Mouse (Mus musculus) ovary, postnatal 36 days (tissue): Measurements from ENCODE around the gene Fcer1g.

Experiments used
- DNase-seq: peaks from one replicate; pipeline ENCODE4 v3.0.0; 2022; ENCODE audit warnings: low spot score, mixed read lengths

The Fcer1g gene

DNA sequence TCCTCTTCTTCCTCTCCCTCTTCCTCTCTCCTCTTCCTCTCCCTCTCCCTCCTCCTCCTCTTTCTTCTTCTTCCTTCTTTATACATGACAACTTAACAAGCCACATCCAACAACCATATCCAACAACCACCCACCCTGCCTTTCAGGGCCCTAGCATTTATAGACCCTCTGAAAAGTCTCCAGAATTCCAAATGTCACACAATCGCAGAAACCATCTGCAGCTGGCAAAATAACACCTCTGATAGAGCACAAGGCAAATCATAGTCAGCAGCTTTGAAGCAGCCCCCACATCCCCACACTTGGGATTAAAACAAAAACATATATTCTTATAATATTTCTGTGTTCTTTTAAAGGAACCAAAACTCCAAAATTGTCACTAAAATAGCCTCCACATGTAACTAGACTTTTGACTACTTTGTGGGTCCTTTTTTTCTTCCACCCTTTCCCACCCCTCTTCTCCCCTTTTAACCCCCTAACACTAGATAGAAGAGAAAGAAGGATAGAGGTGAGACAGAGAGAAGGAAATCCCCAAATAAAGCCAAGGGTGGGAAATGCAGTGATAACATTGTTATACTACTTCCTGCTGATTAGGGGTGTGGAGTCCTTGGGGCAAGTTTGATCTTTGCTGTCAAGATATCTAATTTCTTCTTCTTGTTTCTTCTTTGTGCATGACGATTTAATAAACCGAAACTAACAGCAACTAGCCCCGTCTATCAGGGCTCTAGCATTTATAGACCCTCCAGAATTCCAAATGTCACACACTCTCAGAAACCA is 32.0 kb upstream of the Fcer1g start:
- DNase-seq, result no peak

DNA sequence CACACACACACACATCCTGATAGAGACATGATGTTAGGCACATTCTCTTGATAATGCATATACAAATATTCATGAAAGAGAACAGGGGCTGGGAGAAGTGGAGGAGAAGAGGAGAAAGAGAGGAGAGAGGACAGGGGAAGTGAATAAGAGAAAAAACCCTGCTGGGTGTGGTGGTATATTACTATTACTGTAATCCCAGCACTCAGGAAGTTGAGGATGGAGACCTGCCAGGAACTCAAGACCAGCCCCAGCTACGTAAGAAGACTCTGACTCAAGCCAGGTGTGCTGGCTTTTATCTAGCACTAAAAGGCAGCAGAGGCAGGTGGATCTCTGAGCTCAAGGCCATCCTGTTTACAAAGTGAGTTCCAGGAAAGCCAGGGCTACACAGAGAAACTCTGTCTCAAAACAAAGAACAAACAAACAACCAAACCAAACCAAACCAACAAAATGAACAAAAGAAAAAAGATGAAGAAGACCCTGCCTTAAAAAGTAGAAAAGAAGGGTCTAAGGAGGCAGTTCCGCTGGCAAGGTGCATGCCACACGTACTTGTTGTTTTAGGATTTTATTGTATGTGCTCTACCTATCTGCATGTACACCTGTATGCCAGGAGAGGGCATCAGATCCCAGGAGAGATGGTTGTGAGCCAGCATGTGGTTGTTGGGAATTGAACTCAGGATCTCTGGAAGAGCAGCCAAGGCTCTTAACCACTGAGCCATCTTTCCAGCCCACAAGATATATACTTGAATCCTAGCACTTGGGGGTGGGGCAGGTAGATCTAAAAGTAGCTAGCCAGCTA is 29.7 kb upstream of the Fcer1g start:
- DNase-seq, result no peak

DNA sequence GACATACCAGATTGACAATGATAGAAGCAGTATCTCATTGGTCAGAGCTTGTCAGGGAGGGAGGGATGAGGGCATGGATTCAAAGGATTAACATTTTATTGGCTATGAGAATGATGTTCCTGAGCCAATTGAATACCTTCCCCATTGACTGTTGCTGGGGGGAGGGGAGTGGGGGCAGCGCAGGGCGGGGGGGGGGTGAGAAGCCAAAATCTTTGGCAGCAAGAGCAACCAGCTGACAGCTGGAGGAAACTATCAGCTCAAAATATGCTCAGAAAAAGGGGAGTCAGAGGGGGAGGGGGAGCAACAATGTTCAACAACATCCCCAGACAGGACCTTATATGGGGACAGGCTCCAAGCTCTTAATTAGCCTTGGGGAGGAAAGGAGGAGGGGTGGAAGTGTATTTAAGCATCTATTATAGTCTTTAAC is 29.0 kb upstream of the Fcer1g start:
- DNase-seq, result no peak

DNA sequence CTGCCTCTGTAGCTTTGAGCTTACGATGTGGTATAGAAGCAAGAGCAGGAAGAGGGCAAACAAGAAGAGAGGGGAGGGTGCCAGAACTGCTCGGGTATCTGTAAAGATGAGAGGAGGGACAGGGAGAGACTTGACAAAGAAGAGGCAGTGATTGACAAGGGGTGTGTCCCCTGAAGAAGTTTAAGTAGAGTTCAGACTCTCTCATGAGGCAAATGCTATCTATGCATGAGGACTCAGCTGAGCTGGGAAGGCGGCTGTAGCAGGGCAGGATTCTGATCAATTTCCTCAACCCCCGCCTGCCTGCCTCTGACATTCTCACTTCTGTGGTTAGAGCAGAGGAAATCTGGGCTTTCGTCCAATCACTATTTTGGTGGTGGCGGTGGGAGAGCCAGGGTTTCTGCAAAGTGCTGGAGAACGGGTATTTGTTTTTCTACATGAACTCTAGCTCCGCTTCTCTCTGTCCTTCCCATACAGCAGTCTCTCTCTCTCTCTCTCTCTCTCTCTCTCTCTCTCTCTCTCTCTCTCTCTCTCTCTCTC is 28.5 kb upstream of the Fcer1g start:
- DNase-seq, result peak; percentile 50

DNA sequence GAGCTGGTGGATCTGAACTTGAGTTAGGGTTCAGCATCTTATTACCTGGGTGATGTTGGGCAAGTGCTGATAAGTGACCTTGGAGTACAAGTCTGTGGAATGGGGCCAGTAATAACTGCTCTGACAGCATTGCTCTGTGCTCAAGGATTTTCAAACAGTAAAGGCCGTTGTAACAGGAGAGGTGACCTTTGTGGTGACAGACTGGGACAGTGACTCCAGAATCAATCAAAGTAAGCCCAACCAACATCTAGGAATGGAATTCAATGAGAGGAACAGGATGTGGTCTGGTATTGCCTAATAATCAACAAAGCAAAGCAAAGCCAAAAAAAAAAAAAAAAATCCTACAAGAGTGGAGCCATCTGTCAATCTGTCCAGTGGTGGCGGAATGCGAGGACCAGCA is 26.2 kb upstream of the Fcer1g start:
- DNase-seq, result no peak

DNA sequence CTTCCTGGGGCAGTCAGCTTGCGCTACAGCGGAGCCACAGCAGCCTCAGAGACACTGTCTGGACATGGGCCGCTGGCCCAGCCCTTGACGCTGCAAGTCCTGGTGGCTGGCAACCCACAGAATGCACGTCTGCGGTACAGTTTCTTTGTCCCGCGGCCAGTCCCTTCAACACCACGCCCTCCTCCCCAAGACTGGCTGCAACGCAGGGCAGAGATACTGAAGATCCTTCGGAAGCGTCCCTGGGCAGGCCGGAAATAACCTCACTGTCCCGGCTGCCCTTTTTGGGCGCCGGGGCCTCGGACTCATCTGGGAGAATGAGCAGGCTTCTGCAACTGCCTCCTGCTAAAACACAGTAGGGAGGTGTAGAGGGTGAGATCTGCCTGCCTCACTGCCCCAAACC is 24.8 kb upstream of the Fcer1g start:
- DNase-seq, result no peak

DNA sequence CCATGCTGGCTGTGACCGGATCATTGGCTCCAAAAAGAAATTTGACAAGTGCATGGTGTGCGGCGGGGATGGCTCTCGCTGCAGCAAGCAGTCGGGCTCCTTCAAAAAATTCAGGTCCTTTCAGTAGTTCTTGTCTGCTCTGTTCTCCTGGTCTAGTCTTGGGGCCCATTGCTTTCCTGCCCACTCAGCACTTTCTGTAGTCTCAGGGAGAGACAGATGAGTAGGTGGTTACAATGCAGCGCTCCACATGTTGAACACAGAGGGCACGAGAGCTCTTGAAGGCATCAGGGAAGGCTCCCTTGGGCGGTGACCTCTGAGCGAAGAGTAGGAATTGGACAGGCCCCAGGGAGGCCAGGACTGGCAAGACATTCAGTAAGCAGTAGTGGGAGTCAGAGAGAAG is 23.6 kb upstream of the Fcer1g start:
- no peak for DNase-seq

DNA sequence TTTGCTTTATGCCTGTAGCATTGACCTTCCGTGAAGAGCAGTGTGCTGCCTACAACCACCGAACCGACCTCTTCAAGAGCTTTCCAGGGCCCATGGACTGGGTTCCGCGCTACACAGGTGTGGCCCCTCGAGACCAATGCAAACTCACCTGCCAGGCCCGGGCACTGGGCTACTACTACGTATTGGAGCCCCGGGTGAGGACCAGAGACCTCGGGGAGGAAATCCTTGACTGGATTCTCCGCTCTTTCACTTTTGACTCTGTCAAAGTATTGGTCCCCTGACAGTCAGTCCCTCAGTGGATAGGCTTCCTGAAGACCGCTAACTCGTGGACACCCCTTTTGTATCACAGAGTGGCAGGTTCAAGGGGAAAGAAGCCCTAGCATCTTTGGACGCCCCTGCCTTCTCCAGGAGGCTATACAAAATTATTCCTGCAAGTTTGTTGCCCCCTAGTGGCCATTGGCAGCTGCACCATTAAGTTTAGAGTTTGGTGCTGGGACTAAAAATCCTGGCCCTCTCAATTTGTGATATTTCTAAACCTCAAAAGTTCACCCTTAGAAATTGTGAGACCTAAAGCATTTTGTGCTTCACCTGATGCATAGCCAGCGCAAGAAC is 22.9 kb upstream of the Fcer1g start:
- peak; percentile 44 for DNase-seq

DNA sequence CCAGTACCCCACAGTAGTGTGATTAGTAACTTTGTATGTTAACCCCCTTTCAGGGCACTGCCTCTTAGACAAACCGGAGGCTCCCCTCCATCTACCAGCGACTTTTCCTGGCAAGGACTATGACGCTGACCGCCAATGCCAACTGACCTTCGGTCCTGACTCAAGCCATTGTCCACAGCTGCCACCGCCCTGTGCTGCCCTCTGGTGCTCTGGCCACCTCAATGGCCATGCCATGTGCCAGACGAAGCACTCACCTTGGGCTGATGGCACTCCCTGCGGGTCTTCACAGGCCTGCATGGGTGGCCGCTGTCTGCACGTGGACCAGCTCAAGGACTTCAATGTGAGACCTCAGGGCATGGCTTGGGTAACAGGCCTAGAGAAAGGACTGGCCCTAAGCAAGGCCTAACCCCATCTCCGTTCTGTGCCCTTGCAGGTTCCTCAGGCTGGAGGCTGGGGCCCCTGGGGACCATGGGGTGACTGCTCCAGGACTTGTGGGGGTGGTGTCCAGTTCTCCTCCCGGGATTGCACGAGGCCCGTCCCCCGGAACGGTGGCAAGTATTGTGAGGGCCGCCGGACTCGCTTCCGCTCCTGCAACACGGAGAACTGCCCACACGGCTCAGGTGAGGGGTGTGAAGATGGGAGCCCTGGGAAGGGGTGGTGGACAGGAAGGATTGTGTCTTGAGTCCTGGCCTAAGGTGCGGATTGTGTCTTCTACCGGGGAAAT is 22.1 kb upstream of the Fcer1g start:
- DNase-seq, result no peak

DNA sequence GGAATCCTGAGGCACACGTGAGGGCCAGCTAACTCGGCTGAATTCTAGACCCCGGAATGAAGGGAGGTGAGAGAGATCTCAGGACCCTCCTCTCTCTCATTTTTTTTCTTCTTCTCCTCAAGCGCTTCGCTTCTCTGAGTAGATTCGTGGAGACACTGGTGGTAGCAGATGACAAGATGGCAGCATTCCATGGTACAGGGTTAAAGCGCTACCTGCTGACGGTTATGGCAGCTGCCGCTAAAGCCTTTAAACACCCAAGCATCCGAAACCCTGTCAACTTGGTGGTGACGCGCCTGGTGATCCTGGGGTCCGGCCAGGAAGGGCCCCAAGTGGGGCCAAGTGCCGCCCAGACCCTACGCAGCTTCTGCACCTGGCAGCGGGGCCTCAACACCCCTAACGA is 18.2 kb upstream of the Fcer1g start:
- DNase-seq, result no peak

DNA sequence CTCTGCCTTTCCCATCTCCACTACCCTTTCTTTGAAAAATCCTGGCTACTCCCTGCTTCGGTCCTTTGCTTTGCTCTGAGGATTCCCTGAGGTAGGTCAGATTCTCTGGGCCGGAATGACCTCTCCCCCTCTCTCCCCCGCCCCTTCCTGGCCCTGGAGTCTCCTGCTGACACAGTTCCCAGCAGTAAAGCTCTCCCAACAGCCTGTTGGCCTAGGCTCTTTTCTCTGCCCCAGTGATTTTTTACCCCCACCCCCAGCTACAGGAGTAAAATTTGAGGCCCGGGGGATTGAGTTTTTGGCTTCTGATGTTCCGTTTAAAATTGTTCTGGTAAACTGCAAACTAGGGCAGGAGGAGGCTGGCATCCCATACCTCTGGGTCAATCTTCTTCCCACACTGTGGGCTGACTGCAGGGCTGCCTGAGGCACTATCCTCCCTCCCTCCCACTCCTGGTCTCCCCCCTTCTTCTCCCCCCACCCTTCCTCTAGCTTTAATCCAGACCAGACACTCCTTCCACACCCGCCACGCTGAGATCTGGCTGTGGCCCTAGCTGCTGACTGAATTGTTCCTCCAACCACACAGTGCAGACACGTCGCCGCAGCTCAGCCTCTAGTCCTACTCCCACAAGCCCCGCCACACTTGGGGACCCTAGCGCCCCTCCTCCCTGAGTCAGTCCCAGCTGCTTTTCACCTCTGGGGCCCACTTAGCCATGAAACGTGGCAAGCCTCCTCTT is 17.6 kb upstream of the Fcer1g start:
- DNase-seq, result peak; percentile 49

DNA sequence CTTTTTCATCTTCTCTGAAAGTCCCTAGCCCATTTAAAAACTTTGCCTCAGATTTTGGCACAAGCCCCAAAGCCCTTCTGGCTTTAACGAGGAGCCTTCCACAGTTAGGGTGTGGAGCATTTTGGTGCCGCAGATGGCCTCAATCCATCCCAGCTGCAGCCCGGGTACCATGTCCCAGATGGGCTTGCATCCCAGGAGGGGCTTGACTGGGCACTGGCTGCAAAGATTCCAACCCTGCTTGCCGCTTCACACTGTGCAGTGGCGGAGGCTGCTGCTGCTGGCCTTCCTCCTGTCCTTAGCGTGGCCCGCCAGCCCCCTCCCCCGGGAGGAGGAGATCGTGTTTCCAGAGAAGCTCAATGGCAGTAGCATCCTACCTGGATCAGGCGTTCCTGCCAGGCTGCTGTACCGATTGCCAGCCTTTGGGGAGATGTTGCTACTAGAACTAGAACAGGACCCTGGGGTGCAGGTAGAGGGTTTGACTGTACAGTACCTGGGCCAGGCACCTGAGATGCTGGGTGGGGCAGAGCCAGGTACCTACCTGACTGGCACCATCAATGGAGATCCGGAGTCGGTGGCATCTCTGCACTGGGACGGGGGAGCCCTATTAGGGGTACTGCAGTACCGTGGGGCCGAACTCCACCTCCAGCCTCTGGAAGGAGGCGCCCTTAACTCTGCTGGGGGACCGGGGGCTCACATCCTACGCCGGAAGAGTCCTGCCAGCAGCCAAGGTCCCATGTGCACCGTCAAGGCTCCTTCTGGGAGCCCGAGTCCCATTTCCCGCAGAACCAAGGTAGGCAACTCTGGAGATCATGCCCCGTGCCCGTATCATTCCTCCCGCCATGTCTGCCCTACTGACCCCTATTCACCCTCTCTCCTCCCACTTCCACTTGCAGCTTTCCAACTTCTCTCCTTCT is 16.8 kb upstream of the Fcer1g start, which contains the start of gene Ndufs2:
Gene Ndufs2 (minus strand): TSS at position 709 of the 914 bp plus-strand sequence.
- no peak for DNase-seq

DNA sequence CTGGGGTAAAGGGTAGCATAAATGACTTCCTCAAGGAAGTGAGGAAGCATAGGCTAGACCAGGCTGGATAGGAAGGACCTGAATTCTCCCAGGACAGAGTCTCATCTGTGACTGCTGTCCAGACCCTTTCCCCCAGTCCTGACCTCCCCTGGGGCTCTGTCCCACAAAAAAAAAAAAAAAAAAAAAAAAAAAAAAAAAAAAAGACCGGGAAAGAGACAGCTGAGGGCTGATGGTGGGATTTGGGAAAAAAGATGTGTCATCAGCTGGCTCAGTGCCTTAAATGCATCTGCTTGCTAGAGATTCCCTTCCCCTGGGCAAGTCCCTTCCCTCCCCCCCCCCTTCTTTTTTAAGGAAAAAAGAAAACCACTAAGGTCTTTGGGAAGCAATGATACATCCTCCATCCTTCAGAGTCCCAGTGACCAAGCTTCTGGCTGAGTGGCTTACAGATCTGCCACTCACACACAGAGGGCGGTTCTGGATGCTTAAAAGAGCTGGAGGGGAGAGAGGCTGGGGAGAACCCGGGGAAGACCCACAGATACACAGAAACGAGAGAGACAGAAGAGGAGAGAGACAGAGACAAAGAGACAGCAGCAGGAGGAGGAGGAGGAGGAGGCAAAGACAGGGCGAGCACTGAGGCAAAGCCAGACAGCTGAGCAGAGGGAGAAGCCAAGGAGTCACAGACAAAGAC is 15.9 kb upstream of the Fcer1g start, which contains the start of gene Adamts4:
Gene Adamts4 (plus strand): TSS at position 509 of the 688 bp plus-strand sequence.
- DNase-seq, result no peak

DNA sequence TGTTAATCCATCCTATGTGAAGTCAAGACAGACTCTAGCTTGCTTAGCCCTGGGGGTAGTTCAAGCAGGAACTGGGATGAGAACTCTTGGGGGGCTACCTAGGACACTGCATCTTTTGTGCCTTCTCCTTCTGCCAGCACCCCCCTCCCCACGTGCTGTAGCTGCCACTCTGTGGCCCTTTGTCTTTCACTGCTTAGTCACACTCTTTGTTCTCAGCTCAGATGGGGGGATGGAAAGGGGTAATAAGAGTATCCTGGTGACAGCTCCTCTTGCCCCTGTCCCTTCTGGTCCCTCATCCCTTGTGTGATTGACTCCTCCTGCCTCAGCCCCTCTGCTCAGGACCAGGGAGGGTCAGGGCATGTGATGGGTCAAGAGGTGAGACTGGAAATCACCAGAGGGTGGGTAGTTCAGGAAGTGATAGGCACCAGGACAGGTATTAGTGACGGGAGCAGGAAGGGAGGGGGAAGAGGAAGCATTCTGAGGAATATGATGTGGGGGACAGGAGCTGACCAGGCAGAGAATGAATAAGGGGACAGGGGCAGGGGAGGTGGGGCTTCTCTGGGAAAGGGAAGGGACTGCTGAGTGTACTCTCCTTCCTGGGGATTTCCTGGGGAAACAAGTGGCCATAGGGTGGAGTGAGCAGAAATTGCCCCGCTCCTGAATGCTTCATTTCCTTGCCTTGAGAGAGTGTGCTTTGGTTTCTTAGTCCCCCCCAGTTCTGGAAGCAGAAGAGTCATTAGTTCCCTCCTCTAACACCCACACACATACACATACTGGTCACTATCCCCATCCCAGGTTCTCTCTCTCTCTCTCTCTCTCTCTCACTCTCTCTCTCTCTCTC is 14.4 kb upstream of the Fcer1g start:
- DNase-seq, result no peak

DNA sequence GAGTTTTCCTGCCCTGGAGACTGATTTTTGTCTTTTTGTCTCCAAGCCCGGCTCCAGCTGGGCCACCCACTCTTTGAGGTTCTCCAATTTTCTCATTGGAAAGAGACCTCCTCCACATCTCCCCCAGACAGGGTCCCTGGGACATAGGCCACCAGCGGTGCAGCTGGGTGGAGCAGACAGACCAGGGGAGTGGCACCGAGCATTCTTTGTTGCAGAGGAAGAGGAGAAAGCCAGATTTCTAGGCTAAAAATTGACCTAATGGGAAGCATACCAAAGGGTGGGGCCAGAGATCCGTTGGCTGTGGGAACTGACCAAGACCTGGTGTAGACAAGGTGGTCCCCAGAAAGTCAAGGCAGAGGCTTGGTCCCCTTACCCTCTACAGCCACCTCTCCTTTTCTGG is 13.8 kb upstream of the Fcer1g start:
- no peak for DNase-seq

DNA sequence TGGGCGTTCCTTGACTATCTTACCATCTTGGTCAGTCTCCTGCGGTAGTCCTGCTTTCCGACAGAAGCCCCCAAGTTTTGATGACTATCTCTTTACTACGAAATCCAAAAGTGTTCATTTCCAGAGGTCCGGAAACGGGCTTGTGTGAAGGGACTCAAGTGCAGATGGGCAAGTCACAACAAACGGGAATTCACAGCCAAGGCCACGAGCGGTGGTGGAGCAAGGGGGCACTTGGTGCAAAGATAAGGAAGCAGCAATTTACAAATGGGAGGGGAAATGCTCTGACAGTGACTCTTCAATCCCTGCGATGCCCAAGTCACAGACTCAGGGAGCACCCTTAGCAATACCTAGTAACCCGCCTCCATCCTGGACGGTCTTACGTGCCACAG is 13.3 kb upstream of the Fcer1g start:
- no peak for DNase-seq

DNA sequence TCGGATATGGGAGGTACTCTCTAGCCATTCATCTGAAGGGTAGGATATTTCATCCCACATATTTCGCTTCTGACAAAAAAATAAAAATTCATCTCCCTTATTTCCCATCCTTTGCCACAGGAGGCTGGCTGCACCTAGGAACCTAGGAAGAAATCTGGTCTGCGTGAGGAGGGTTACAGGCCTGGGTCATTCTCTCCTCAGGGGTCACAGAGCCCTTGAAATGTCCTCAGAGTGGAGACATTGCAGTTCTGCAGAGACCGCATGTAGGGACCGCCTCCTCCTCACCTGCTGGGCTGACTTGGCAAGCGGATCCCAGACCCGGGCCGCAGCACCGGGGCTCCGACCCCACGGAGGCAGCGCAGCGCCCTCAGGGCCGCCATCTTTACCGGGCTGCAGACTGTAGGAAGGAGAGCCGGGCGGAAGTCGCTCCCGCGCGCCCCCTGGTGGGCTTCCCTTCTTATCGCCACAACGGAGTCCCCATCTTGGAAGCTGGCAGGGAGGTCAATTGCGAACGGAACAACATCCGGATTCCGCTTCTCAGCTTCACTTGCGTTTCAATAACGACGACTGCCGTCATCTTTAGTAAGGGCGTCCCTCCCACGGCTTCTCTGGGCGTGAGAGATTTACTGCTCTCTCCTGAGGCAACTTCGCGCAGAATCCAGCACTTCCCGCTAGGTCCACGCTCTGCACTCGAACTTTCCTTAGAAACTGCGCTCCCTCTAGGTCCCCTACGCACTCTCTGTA is 12.7 kb upstream of the Fcer1g start:
- peak; percentile 96 for DNase-seq

DNA sequence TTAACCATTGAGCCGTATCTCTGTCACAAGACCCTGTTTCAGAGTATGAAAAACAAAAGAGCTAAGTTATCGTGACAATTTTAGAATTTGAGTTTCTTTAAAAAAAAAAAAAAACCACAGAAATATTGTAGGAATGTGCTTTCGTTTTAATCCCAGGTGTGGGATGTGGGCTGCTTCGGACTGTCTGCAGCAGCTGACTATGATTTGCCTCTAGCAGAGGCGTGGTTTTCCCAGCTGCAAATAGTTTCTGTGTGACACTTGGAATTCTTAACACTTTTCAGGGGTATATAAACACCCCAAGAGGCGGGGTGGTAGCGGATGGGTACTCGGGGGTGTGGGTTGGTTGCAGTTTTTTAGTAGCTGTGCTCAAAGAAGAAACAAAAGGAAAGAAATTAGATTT is 11.2 kb upstream of the Fcer1g start:
- no peak for DNase-seq
